Mouse (Mus musculus): ENCODE data around the gene Timp3. TPM values are rescaled to one million over a fixed set of nuclear protein-coding genes. Genes with fewer than 3 reads are reported as not detected.
A peak's percentile ranks its signal among the peaks of the same experiment; 100 is the strongest.

Timp3 gene
- total RNA-seq, 2 experiments from 2014 or later: 434 to 635 TPM

DNA sequence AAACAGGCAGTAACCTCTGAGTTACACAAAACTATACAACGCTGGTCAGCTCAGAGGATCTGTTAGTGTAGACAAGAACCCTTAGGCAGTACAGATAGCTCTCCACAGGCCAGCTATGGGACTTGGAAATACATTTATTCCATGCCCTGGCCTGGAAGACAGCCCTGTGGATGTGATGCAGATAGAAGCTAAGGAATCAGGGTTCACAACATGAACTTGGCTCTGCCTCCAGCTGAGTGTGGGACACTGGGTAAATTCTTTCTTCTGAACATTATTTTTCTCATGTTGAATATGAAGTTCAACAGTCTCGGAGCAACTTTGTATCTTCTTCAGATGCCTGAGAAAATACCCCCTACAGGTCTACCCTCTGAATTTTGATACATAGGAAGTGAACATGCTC, 2.9 kb upstream of the Timp3 start:
- no peak for DNase-seq

DNA sequence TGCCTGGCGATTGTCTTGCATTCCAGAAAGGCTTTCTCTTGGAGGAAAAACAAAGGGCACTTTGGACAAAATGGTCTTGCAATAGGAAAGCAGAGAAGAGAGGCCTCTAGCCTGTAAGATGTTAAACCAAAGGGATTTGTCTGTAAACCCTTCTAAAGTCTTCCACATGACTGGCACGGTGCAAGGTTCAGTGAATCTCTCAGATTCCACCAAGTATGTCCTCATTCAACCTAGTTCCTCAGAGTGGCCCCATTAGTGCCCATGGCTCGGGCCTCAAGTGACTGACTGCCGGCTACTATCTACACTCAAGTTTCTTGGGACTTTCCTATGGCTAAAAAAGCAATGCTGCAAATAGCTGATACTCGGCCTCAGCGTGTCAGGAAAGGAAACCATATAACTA, 1.8 kb upstream of the Timp3 start:
- DNase-seq: no peak

DNA sequence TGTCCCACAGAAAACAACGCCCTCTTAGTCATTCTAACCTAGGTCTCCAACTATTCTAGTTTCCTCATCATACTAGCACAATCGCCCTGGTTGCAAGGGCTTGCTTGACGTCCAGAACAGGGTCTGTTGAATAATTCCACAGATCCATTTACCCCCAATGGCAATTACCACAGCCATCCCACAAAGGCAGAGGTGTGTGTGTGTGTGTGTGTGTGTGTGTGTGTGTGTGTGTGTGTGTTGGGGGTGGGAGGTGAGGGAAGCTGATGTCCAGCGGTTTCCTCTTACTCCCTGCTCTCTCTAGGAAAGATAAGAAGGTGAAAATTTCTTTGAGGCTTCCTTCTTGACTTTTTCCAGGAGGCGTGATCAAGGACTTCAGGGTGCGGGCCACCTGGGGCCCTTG, 377 bp upstream of the Timp3 start:
- DNase-seq: no peak

DNA sequence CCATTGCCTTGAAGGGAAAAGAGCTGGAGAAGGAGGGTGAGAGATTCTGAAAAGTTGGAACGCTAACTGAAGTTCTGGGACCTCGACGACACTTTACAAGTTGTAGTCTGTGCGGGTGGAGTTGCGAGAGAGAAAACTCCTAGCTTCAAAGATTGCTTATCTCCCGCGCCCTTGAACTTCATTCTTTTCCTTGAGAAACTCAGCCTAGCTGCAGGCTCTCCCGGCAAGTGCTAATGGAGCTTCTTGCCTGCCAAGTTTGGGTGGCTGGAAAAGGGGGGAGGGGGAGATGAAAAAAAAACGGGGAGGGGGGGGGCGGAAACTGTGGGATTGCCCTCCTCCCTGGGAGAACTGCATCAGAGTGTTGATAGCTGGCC, 932 bp downstream of the Timp3 start:
- DNase-seq: peak; percentile 48 to 54

DNA sequence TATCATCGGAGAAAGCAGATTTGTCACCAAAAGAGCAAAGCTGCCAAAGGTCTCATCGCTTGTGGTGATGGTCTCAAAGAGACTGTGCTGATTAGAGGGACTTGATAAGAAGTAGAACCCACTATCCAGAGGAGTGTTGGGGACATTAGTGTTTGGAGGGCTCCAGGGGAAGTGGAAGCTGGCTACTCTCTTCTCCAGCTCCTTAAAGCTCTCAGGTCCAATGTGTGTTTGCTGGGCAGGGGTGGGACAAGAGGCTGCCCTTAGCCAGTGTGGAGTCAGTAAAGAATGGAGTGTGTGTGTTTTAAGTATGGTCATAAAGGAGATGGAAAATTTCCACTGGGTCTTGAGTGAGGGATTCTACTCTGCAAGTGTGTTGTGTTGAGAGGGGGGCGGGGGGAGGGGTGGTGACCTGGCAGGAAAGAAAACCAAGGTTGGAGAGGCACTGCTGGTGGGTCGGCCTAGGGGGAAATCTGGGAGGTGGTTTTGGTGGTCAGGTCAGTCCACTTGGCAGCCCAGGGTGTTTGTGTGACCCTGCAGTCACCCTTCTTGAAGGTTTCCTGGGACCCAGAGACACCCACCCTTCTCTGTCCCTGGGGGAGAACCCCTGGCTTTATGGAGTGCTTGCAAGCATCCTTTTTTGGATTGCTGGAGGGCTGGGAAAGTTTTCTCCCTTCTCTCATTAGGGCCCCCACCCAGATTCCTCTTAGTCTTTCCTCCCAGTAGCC, 1.6 kb downstream of the Timp3 start:
- DNase-seq: no peak

DNA sequence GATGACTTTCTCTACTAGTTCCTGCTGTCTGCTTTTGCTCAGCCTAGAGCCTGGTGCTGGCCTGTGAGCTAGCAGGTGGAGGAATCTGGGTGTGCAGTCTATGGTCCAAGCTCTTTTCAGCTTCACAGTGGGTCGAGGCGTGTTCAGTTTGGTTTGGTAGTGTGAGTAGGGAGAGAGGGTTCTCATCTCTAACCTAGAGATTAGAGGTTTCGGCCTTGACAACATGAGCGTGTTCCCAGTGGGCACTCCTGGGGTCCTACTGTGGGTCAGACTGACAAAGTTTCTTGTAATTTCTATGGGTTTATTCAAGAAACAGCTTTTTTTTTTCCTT, 2.1 kb downstream of the Timp3 start:
- DNase-seq: peak in 1 of 2 experiments; percentile 46

DNA sequence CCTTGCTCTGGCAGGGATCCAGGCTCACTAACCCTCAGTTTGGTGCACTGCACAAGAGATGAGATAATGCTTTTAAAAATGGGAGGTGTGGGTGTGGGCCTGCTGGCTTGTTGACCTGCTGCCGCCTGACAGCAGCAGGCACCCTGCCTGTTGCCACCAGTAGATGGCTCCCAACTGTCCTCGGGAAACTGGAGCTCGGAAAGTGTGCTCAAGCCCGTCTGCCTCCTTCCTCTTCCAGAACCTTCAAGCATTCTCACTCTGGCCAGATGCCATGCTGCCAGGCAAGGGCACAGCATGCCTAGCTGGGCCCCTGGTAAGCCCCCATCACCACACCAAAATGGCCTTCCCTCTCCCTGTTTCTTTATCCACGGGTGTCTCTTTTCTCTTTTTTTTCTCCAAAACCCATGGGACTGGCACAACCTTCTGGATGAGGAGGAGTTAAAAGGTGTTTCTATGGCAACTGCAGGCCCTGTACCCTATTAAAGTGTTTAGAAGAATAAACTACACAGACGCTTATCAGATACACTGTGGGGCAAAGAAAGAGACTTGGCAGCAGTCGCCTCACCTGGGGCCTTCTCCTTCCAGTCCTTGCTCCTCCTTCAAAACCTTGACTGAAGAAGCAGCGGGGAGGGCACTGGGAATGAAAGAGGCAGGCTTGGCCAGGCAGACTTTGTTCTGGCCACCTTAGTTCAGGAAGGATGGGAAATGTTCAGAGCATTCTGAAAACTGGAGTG, 2.8 kb downstream of the Timp3 start:
- DNase-seq: peak; percentile 88 to 90

DNA sequence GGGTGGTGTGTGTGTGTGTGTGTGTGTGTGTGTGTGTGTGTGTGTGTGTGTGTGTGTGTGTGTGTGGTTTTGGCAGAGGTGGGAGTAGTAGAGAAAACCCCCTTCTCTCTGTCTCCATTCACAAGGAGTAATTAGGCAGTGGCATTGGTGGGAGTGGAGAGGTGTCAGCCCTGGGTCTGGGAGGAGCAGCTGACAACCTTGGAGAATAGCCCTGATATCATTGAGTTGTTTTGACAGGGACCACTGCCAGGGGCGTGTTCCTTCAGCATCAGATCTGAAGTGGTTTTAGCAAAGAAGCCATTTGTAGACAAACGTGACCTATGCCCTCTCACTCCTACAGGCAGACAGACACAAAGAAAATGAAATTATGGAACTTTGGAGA, 3.3 kb downstream of the Timp3 start:
- DNase-seq: no peak

DNA sequence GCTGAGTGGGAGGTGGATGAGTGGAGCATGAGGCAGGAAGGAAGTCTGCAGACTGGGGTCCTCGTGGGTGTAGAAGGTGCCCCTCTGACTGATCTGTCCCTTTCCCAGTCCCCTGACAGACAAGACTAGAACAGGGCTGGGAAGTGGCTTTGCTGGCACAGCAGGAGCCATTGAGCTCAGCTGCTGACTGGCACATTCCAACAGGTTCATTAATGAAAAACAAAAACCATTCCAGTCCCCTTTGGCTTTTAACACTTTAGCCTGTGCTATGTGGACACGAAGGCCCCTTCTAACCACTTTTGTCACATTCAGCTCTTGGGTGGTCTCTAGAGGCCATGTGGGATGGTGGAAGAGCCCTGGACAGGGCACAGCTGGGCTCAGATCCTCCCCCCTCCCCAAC, 4.4 kb downstream of the Timp3 start:
- DNase-seq: no peak

DNA sequence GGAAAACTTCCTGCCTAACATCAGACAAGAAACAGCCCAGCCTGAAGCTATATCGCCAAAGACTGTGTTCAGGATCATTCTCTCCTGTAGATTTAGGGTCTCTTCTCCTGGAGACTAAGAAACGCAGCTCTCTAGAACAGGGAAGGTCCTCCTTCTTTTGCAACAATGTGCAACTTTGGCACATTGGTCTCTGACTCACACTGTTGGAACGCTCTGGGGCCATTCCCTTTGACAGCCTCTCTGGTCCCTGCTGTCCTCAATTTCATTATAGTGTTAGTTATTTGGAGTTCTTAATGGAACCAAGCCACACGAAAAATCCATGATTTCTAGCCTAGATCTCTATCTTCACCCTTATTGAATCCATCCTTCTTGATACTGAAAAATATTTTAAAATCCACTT, 7.1 kb downstream of the Timp3 start:
- peak; percentile 56 to 67 for DNase-seq

DNA sequence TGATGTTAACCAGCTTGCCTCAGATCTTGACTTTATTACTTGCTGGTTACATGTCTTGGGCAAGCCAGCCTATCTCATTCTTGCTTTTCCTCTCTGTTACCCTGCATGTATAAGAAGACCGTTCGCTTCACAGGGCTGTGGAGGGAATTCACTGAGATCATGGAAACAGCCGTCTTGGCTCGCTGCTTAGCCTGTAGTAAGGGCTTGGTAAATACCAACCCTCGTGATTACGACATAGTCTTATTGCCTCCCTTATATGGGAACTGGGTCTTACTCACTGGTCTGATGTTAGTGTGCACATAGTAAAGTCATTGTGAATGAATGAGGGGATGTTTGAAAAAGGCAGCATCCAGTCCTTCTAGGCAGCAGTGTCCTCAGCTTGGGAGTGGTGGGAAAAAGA, 10.4 kb downstream of the Timp3 start:
- peak; percentile 76 for DNase-seq

DNA sequence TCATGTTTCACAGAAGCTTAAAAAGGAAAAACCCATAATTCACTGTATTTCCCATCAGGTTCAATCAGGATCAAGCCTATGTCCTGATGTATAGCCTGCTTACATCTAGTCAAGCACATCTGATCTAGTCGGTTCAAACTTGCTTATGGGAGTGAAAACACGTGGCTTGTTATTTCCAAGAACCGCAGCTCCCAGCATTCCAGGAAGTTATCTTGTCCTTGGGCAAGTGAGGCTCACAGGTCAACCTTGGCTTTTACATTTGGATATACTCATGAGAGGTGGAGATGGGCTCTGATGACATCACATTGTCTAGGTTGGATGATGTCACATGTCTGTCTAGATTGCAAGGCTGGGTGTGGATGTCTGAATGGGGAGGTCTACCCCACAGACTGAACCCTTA, 12.8 kb downstream of the Timp3 start:
- DNase-seq: no peak

DNA sequence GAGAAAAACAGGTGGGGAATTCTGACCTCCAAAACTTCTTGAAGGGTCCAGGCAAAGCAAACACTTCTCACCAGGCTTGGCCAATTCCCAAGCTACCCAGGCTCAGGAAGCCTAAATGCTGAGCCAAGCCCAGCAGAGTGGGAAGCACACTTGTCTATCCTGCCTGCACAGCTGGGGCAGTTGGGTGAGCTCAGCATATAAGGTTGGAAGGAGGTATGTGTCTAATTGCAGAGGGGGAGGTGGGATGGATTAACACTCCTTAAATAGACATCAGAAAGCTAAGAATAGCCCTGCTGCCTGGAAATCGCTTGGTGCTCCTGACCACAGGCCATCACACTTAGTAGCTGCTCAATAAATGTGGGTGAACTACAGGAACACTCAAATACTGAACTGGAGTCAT, 13.3 kb downstream of the Timp3 start:
- DNase-seq: no peak

DNA sequence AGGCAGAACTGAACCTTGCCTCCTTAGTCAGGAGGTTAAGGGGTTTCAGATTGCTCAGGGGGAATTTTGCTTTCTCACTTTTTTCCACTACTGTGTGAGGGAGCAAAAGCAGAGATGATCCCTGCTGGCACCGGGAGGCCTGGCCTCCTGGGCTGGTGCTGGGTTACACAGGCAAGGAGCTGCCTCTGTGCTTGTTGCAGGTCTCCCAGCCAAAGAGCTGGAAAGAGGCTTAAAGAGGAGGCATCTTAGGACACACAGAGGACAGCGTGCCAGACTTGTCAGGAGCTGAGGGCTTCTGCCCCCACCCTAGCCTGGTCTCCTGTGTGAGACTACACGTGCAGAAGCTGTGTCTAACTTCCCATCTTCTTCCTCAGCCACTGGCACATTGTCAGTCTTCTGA, 15.3 kb downstream of the Timp3 start:
- DNase-seq: no peak

DNA sequence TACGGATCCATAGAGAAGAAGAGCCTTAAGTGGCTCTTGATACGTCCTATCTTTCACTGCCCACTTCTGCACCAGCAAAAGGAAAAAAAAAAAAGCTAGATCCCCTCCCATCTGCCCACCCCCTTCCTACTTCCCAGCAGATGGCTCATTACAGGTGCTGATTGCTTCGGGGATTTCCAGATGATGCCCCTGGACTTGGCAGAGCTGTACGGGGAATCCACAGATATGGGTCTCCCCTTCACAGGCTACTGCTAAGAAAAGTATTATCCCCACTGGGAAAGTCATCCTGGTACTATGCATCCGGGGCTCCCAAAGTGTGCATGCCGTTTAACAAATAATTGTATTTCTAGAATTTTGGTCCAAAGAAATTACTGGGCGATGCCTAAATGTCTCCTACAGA, 17.5 kb downstream of the Timp3 start:
- no peak for DNase-seq

DNA sequence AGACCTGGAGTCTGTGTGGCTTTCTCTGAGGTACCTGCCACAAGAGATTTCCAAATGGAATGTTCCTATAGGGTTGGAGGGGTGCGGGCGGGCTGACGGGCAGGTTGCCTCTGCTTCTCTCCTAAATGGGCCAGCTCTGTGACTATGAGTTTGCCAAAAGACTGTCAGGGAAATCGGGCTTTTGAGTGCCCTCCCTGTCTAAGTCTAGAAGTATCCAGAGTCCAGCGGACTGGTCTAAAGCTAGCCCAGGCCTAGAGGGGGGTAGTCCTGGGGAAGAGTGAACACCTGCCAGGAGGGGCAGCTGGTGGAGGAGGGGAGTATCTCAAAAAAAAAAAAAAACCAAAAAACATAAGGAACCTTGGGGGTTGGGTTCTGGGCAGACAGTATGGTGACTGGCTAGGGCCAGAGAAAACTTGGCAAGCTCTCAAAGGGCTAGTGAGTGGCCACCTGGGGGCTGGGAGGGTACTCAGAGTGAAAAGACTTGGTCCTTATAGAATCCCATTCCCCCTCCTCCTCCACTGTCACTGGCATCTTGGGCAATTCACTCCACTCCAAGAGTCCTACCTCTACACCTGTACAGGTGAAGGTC, 18.5 kb downstream of the Timp3 start:
- DNase-seq: no peak

DNA sequence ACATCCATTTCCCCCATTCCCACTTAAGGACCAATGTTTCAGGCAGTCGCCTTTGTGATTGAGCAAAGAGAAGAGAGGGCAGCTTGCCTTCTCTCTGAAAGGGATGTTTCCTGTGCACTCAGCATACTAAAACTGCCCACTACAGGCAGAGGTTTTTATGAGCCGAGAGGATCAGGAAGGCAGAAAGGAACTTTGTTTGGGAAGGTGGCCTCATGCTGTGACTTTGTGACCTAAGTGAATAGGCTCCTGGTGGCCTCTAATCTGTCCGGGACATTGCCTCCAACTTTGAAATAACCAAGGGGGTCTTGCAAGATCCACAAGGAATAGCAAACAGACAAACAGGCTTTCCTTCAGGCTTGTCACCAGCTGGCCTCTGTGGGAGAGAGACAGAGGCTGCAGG, 19.4 kb downstream of the Timp3 start:
- DNase-seq: no peak

DNA sequence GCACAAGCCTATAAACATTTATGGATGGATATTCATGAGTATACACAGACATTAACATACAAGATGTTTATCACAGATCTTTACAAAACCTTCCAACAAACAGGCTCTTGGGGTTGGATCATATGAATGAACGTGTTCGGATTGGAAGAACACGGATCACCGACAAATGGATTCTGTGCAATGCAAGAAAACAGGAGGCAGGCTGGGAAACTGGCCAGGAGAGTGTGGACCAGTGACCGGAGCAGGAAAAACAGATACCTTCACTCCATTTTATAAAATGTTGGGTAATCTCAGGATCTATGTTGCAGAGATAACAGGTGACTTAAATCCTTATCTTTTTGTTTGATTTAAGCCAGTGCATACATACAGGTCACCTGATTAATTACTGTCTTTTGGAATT, 20.0 kb downstream of the Timp3 start:
- no peak for DNase-seq

DNA sequence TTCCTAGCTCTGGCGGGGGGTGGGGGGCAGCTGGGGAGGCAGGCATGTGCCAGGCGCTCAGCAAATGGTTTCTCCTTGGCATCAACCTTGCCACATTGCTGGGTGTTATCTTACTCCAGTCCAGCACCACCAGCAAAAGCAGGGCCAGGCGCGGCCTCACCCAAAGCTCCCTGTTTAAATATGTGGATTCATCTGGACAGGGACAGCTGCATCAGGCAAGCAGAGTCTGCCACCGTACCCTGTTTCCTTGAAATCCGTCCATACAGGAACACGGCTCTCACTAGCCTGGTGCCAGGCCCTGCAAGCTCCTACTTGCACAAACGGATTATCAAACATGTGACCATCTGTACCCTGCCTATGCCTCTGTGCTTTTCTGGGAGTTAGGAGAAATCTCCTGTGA, 21.0 kb downstream of the Timp3 start:
- no peak for DNase-seq

DNA sequence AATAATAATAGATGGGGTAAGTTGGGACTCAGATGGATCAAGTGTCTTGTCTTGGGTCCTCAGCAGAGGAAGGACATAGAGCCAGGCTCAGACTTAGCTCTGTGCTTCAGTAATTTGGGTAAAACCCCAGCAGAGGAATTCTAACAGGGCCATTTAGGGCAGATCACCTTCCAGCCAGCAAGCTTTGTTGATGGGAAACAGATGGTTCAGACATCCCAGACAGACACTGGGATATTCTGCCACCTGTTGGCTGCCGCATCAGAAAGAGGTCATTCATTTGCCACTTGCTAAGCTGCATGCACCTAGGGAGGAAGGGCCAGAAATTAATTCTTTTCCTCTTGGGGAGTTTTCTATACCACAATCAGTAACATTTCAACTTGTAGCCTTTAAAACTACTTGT, 21.8 kb downstream of the Timp3 start:
- no peak for DNase-seq

DNA sequence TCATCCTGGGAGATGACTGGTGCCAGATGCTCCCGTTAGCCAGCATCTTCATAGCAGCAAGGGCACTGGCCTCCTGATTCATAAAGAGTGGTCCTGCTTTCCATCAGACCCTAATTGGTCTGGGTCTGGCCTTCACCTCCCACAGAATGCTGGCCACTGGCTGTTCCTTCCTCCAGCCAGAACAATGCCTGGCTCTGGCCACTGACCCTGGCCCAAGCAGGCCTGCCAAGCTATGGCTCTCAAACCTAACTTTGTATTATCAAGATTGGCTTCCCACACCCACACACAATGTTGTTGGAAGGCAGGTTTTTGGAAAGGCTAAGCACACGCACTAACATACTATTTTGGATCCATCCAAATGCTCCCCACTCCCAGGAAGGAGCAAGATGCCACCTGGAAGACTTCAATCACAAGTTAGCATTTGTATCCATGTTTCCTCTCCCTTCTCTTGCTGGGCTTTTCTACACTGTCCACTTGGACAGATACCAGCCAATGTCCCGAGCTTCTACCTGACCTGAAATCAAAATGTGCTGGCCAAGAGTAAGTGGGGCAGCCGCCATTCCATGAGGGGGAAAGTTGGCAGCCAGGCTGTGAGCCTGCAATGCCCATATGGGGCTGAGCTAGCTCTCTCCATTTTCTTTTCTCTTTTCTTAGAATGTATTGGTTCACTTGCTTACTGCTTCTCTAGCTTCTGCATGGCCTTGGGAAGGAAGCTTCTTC, 23.3 kb downstream of the Timp3 start:
- DNase-seq: no peak

DNA sequence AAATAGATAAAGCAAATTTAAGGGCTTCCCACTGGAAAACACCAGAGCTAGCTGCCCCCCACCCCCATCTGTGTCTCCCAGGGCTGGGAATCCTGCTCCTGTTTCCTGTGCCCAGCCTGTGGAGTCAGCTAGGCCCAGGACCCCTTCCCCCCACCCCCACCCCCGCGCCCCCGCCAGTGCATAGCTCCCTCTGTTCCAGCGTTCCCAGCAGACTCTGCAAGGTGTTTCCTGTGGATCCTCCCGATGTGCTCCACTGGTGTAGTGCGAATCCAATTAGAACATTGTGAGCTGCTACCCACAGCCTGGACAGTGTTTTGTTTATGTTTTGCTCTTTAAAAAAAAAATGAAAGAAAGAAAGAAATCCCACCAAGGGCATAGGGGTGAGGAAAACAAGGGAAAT, 25.1 kb downstream of the Timp3 start:
- no peak for DNase-seq

DNA sequence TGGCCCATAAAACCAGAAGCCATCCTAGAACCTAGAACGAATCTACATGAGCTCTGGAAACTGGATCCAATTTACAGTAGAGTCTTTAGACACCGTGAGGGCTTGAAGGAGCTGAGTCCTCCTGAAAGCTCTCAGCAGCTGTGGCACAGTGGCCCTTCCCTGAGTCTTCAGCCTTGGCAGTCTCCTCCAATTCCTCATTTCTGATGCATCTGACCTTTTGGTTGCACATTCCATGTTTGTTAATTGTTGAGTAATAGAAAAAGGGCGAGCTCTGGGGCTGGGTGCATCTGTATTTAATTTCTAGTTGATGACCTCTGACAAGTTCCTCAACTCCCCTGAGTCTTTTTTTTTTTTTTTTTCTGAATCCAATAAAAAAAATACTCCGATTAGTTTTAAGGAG, 28.0 kb downstream of the Timp3 start:
- DNase-seq: peak; percentile 59 to 61
